ENCODE assay signal across 8 mouse cellular contexts in genomic region chr11:100938711-100939511, GRCm38 (mm10). TPM values are rescaled to one million over a fixed set of nuclear protein-coding genes. Genes with fewer than 3 reads are reported as not detected.
DNase-seq lines count a peak whose midpoint lies in the region; ATAC-seq lines count a peak whose summit lies in the region.

No protein-coding gene starts in this region.

- no peak; the same call in 1 of the 2 replicates for ATAC-seq in megakaryocyte, adult 5-6 weeks (ENCODE audit: poor library complexity, severe bottlenecking)
- ATAC-seq in intestine, embryonic 16.5 days = peak; percentile 47
- ATAC-seq in lung, embryonic 16.5 days (ENCODE audit: low read depth) = peak; percentile 9

- H3K9me3 ChIP-seq in megakaryocyte, embryonic 14.5 days = no peaks in the 10 kb centered on the region
- H3K9me3 ChIP-seq in erythroblast, embryonic 14.5 days (ENCODE audit: control insufficient read depth, low read length) = no peaks in the 10 kb centered on the region
- no peaks in the 10 kb centered on the region for H3K9me3 ChIP-seq in intestine, embryonic 16.5 days (ENCODE audit: control insufficient read depth, low read length)
- H3K9me3 ChIP-seq in lung, embryonic 16.5 days (ENCODE audit: control insufficient read depth, low read length) = no peaks in the 10 kb centered on the region

- peak; percentile 60 for DNase-seq in ZHBTc4 (ENCODE audit: low read depth, low spot score)
- peak; percentile 48 for DNase-seq in thymus, postnatal 14 days
- no peak for DNase-seq in urinary bladder, postnatal 14 days (ENCODE audit: low spot score)

- H3K27ac ChIP-seq in intestine, embryonic 16.5 days (ENCODE audit: low read length) = peak overlapping the region; percentile 63
- H3K27ac ChIP-seq in lung, embryonic 16.5 days (ENCODE audit: low read length) = peak overlapping the region; percentile 88

- H3K9ac ChIP-seq in intestine, embryonic 16.5 days (ENCODE audit: low read depth, low read length) = peak overlapping the region; percentile 80
- peak overlapping the region; percentile 95 for H3K9ac ChIP-seq in lung, embryonic 16.5 days (ENCODE audit: low read length)

- peak overlapping the region; percentile 100 for H3K4me3 ChIP-seq in megakaryocyte, embryonic 14.5 days (replicated peaks)
- peak overlapping the region; percentile 96 for H3K4me3 ChIP-seq in erythroblast, embryonic 14.5 days (replicated peaks)
- peak overlapping the region; percentile 67 for H3K4me3 ChIP-seq in intestine, embryonic 16.5 days (ENCODE audit: low read length)
- peak overlapping the region; percentile 100 for H3K4me3 ChIP-seq in lung, embryonic 16.5 days (ENCODE audit: low read length)

- H3K4me1 ChIP-seq in megakaryocyte, embryonic 14.5 days = peaks cover 58% of the 10 kb centered on the region
- H3K4me1 ChIP-seq in erythroblast, embryonic 14.5 days (ENCODE audit: control insufficient read depth) = peaks cover 59% of the 10 kb centered on the region
- peaks cover 16% of the 10 kb centered on the region for H3K4me1 ChIP-seq in intestine, embryonic 16.5 days (ENCODE audit: control insufficient read depth, insufficient read depth, low read length)
- H3K4me1 ChIP-seq in lung, embryonic 16.5 days (replicated peaks; ENCODE audit: control insufficient read depth, insufficient read depth, low read length) = peaks cover 20% of the 10 kb centered on the region

- whole genome bisulfite sequencing in intestine, embryonic 16.5 days = under 1% methylated on average over 47 of the region's 48 CpGs
- under 1% methylated on average over 46 of the region's 48 CpGs for WGBS in lung, embryonic 16.5 days

- H3K36me3 ChIP-seq in megakaryocyte, embryonic 14.5 days (replicated peaks; ENCODE audit: low read length) = peaks cover 25% of the 10 kb centered on the region
- peaks cover 7% of the 10 kb centered on the region for H3K36me3 ChIP-seq in erythroblast, embryonic 14.5 days (ENCODE audit: control insufficient read depth)
- no peaks in the 10 kb centered on the region for H3K36me3 ChIP-seq in intestine, embryonic 16.5 days (ENCODE audit: control insufficient read depth, insufficient read depth, low read length)
- no peaks in the 10 kb centered on the region for H3K36me3 ChIP-seq in lung, embryonic 16.5 days (ENCODE audit: control insufficient read depth, insufficient read depth, low read length)

- no peaks in the 10 kb centered on the region for H3K27me3 ChIP-seq in megakaryocyte, embryonic 14.5 days (replicated peaks)
- H3K27me3 ChIP-seq in erythroblast, embryonic 14.5 days (ENCODE audit: control insufficient read depth) = no peaks in the 10 kb centered on the region
- no peaks in the 10 kb centered on the region for H3K27me3 ChIP-seq in intestine, embryonic 16.5 days (replicated peaks; ENCODE audit: control insufficient read depth, insufficient read depth, low read length)
- H3K27me3 ChIP-seq in lung, embryonic 16.5 days (ENCODE audit: control insufficient read depth, insufficient read depth, low read depth, low read length) = no peaks in the 10 kb centered on the region

- H3K4me2 ChIP-seq in intestine, embryonic 16.5 days (ENCODE audit: low read depth, low read length) = peak overlapping the region; percentile 65
- H3K4me2 ChIP-seq in lung, embryonic 16.5 days (ENCODE audit: low read depth, low read length) = peak overlapping the region; percentile 78

RNA-seq across cellular contexts. Expression of gene Stat3, which starts 0.4 kb away (rescaled TPM):
- polyA plus RNA-seq in megakaryocyte, embryonic 14.5 days (2012; ENCODE audit: insufficient read depth, low replicate concordance) = 63.3 and 82.6 TPM in 2 replicates
- total RNA-seq in megakaryocyte, adult 5-6 weeks (2015) = 61.5 and 79.5 TPM in 2 replicates
- total RNA-seq in megakaryocyte, adult 5-6 weeks (2017) = 103 and 184 TPM in 2 replicates
- 0.96 and 1.2 TPM in 2 replicates for polyA plus RNA-seq in erythroblast, embryonic 14.5 days (2012)
- polyA plus RNA-seq in intestine, embryonic 16.5 days (2015; fragmentation: Nextera tagmentation; extraction: Ambion mirVana) = 48.9 and 53.2 TPM in 2 replicates
- 58.5 and 63.7 TPM in 2 replicates for polyA plus RNA-seq in lung, embryonic 16.5 days (2015; fragmentation: Nextera tagmentation; extraction: Ambion mirVana)

RNA-seq across cellular contexts. Expression of gene Cavin1, which starts 31.8 kb away (rescaled TPM):
- 24.1 and 43.9 TPM in 2 replicates for polyA plus RNA-seq in megakaryocyte, embryonic 14.5 days (2012; ENCODE audit: insufficient read depth, low replicate concordance)
- not detected in 2 replicates for total RNA-seq in megakaryocyte, adult 5-6 weeks (2015)
- total RNA-seq in megakaryocyte, adult 5-6 weeks (2017) = 0.15 TPM in 1 of 2 replicates, not detected in the other
- polyA plus RNA-seq in erythroblast, embryonic 14.5 days (2012) = 0.08 and 0.23 TPM in 2 replicates
- polyA plus RNA-seq in intestine, embryonic 16.5 days (2015; fragmentation: Nextera tagmentation; extraction: Ambion mirVana) = 214 and 221 TPM in 2 replicates
- 461 and 464 TPM in 2 replicates for polyA plus RNA-seq in lung, embryonic 16.5 days (2015; fragmentation: Nextera tagmentation; extraction: Ambion mirVana)

Comparison
In these comparisons a context has a peak if more than half of its experiments do, and no peak if none do; other contexts are left out.
1. RNA of gene Stat3, which starts 0.4 kb away (polyA plus RNA-seq): 63.3 to 82.6 TPM in megakaryocyte, embryonic 14.5 days, 58.5 to 63.7 TPM in lung, embryonic 16.5 days and 48.9 to 53.2 TPM in intestine, embryonic 16.5 days; 0.96 to 1.2 TPM in erythroblast, embryonic 14.5 days; every median in the first group is over 10 times any median in the second.
2. RNA of gene Cavin1, which starts 31.8 kb away (polyA plus RNA-seq): 461 to 464 TPM in lung, embryonic 16.5 days, 214 to 221 TPM in intestine, embryonic 16.5 days and 24.1 to 43.9 TPM in megakaryocyte, embryonic 14.5 days; 0.08 to 0.23 TPM in erythroblast, embryonic 14.5 days; every median in the first group is over 10 times any median in the second.
3. Peak in every context shown above with its lines, with median percentiles within 50 percentile points of each other: H3K4me3 ChIP-seq.